11 mouse cellular contexts compared by ENCODE assay signal in the genomic region with DNA sequence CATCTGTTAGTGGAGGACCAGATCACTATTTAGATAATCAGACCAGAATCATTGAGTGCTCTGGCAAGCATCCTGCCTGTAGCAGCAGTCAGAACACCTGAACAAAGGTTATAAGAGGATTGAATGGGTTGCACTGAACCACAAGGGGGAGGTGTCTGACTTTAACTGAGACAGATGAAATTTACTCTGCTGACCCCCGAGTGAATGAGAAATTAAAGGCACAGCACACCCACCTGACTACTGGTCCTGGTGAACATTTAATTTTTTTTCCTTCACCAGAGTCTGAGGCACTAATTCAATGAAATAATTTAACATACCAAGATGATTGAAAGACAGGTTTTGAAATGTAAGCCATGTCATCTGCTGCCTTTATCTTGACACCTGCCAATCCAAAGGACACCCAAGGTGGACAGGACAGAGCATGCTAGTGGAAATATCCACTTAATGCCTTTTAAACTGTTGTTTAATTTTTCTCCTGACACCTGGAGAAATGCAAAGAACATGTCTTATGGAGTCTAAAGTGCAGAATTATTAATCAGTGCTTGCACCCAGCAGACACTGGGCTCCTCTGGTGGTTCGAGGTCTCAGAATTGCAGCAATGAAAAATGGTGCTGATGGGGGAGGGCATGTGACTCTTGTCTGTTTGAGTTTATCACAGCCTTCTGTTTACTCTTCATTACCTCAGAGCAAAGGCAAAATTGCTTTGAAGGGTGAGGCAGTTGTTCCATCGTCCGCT.
DNase-seq lines count a peak whose midpoint lies in the region; ATAC-seq lines count a peak whose summit lies in the region.
"Had no signal": no experiment of that assay in that cellular context is flagged by ENCODE, and none has a peak within 500 bp of the region (broad histone marks: within the 10 kb centered on the region; RNA-seq: fewer than 3 reads in every experiment).

No protein-coding gene starts in this region.

- H3K36me3 ChIP-seq in kidney, embryonic 15.5 days = no peaks in the 10 kb centered on the region
- H3K36me3 ChIP-seq in hindbrain, embryonic 13.5 days = no peaks in the 10 kb centered on the region
- H3K36me3 ChIP-seq in midbrain, embryonic 12.5 days = no peaks in the 10 kb centered on the region

- ATAC-seq in kidney, embryonic 15.5 days (replicated peaks; ENCODE audit: low FRiP score) = peak; percentile 46; the same call in 1 of the 2 replicates
- ATAC-seq in hindbrain, embryonic 13.5 days (ENCODE audit: low FRiP score) = peak; percentile 32; the same call in 1 of the 2 replicates
- peak; percentile 63 for ATAC-seq in midbrain, embryonic 12.5 days (ENCODE audit: low FRiP score, low read depth)
- ATAC-seq in activated CD4-positive, CD25-positive, alpha-beta regulatory T cell, adult 4 months = no peak

- H3K27me3 ChIP-seq in kidney, embryonic 15.5 days = no peaks in the 10 kb centered on the region
- H3K27me3 ChIP-seq in hindbrain, embryonic 13.5 days = no peaks in the 10 kb centered on the region
- no peaks in the 10 kb centered on the region for H3K27me3 ChIP-seq in midbrain, embryonic 12.5 days

- no peak overlapping the region for H3K27ac ChIP-seq in kidney, embryonic 15.5 days
- peak overlapping the region; percentile 78 for H3K27ac ChIP-seq in hindbrain, embryonic 13.5 days
- H3K27ac ChIP-seq in midbrain, embryonic 12.5 days (replicated peaks) = peak overlapping the region; percentile 65
- H3K27ac ChIP-seq: liver, embryonic 14.5 days had no signal

- no peak for DNase-seq in kidney, postnatal 25 days
- peak; percentile 78 for DNase-seq in embryo, embryonic 11 days
- DNase-seq in adipocyte (ENCODE audit: low spot score) = no peak
- no peak for DNase-seq in adrenal gland, postnatal 14 days
- DNase-seq: gastrocnemius, postnatal 25 days had no signal

- H3K9me3 ChIP-seq in kidney, embryonic 15.5 days (replicated peaks) = no peaks in the 10 kb centered on the region
- 0 out of 2 replicates have a peak, but pooled peaks cover 9% of the 10 kb centered on the region for H3K9me3 ChIP-seq in hindbrain, embryonic 13.5 days
- 0 out of 2 replicates have a peak, but pooled peaks cover 5% of the 10 kb centered on the region for H3K9me3 ChIP-seq in midbrain, embryonic 12.5 days

- H3K4me2 ChIP-seq in kidney, embryonic 15.5 days = no peak overlapping the region
- 0 out of 2 replicates have a peak overlapping the region, but pooled peaks have one; percentile 15 for H3K4me2 ChIP-seq in hindbrain, embryonic 13.5 days
- no peak overlapping the region for H3K4me2 ChIP-seq in midbrain, embryonic 12.5 days (replicated peaks)

- 14% methylated on average over 4 of the region's 4 CpGs for WGBS in kidney, embryonic 15.5 days
- 21% methylated on average over 4 of the region's 4 CpGs for WGBS in hindbrain, embryonic 13.5 days
- WGBS in midbrain, embryonic 12.5 days = 36% methylated on average over 4 of the region's 4 CpGs

- H3K4me3 ChIP-seq in kidney, embryonic 15.5 days (replicated peaks) = no peak overlapping the region
- H3K4me3 ChIP-seq in hindbrain, embryonic 13.5 days = no peak overlapping the region
- H3K4me3 ChIP-seq in midbrain, embryonic 12.5 days = no peak overlapping the region
- H3K4me3 ChIP-seq: myocyte had no signal

- no peak overlapping the region for H3K9ac ChIP-seq in kidney, embryonic 15.5 days
- no peak overlapping the region for H3K9ac ChIP-seq in hindbrain, embryonic 13.5 days
- H3K9ac ChIP-seq in midbrain, embryonic 12.5 days (replicated peaks) = no peak overlapping the region
- H3K9ac ChIP-seq: liver, embryonic 14.5 days had no signal

- peaks cover 10% of the 10 kb centered on the region for H3K4me1 ChIP-seq in kidney, embryonic 15.5 days
- peaks cover 17% of the 10 kb centered on the region for H3K4me1 ChIP-seq in hindbrain, embryonic 13.5 days (replicated peaks)
- peaks cover 18% of the 10 kb centered on the region for H3K4me1 ChIP-seq in midbrain, embryonic 12.5 days
